Mouse (Mus musculus) embryonic stem cell, embryonic (primary cell): ENCODE results near the gene Thsd7a.

Experiments used
- CTCF ChIA-PET, 4 experiments: fragments of 300-600 bp in 2 of 4; fragments of 350-600 bp in 2 of 4; sonication (Branson Sonifier 250); formaldehyde crosslinking; loops; one replicate each; lab custom pipeline; 2022; ENCODE audit warnings: inconsistent platforms in 2 of 4; lab: Charles Lee
- POLR2A ChIA-PET, 4 experiments: fragments of 300-600 bp in 2 of 4; fragments of 350-600 bp in 2 of 4; sonication (Branson Sonifier 250); formaldehyde crosslinking; loops; one replicate each; lab custom pipeline; 2022; ENCODE audit warnings: antibody characterized with exemption in 4 of 4, inconsistent platforms in 1 of 4; lab: Charles Lee

Gene Thsd7a

GRCm38 (mm10) chr6:12445486-12445885 lies 303.7 kb downstream of the Thsd7a start:
- POLR2A ChIA-PET: no interaction called here
- CTCF ChIA-PET: no interaction called here

- ChIA-PET CTCF (no interaction called here), POLR2A (no interaction called here)
These were observed 309.6 kb downstream of the Thsd7a start for GRCm38 (mm10) chr6:12439561-12439960.

- CTCF ChIA-PET: no interaction called here
- POLR2A ChIA-PET: no interaction called here
These were observed 330.1 kb downstream of the Thsd7a start for GRCm38 (mm10) chr6:12419070-12419469.

- CTCF ChIA-PET: interaction anchor here in 1 of 4 experiments (0.5 kb wide), 1 partner anchor 165 kb away, joined by 3 read pairs; no protein-coding TSS in a partner anchor
- POLR2A ChIA-PET: no interaction called here
These were observed 332.2 kb downstream of the Thsd7a start for GRCm38 (mm10) chr6:12416976-12417375.

GRCm38 (mm10) chr6:12404441-12404840 lies 344.8 kb downstream of the Thsd7a start:
- CTCF ChIA-PET: no interaction called here

GRCm38 (mm10) chr6:12402996-12403395 lies 346.2 kb downstream of the Thsd7a start:
- ChIA-PET POLR2A (no interaction called here), CTCF (no interaction called here)

More at GRCm38 (mm10) chr6:12404441-12404840, 344.8 kb downstream of the Thsd7a start:
- POLR2A ChIA-PET: no interaction called here

GRCm38 (mm10) chr6:12397776-12398522 lies 351.3 kb downstream of the Thsd7a start:
- ChIA-PET POLR2A (no interaction called here), CTCF (no interaction called here)

- POLR2A ChIA-PET: no interaction called here
- CTCF ChIA-PET: no interaction called here
These were observed 355.4 kb downstream of the Thsd7a start for GRCm38 (mm10) chr6:12393574-12394380.

GRCm38 (mm10) chr6:12386731-12387130 lies 362.5 kb downstream of the Thsd7a start:
- ChIA-PET POLR2A (no interaction called here), CTCF (no interaction called here)

GRCm38 (mm10) chr6:12385591-12385990 lies 363.6 kb downstream of the Thsd7a start:
- ChIA-PET CTCF (no interaction called here), POLR2A (no interaction called here)

GRCm38 (mm10) chr6:12381136-12381778 lies 368.0 kb downstream of the Thsd7a start:
- CTCF ChIA-PET: no interaction called here
- POLR2A ChIA-PET: interaction anchor here in 1 of 4 experiments (0.7 kb wide), 1 partner anchor 843 kb away, joined by 4 read pairs; the partner anchor contains the start of gene Vwde

GRCm38 (mm10) chr6:12380717-12381116 lies 368.5 kb downstream of the Thsd7a start:
- ChIA-PET POLR2A (no interaction called here), CTCF (no interaction called here)

GRCm38 (mm10) chr6:12358737-12359136 lies 390.5 kb downstream of the Thsd7a start:
- ChIA-PET CTCF (no interaction called here), POLR2A (interaction anchor here in 1 of 4 experiments (0.6 kb wide), 1 partner anchor 605 kb away, joined by 3 read pairs; no protein-coding TSS in a partner anchor)

GRCm38 (mm10) chr6:12353573-12353972 lies 395.6 kb downstream of the Thsd7a start:
- POLR2A ChIA-PET: no interaction called here
- CTCF ChIA-PET: no interaction called here

- ChIA-PET CTCF (no interaction called here), POLR2A (no interaction called here)
These were observed 397.0 kb downstream of the Thsd7a start for GRCm38 (mm10) chr6:12352165-12352719.

- ChIA-PET POLR2A (no interaction called here), CTCF (no interaction called here)
These were observed 398.5 kb downstream of the Thsd7a start for GRCm38 (mm10) chr6:12350753-12351152.

GRCm38 (mm10) chr6:12349105-12349759 lies 400.0 kb downstream of the Thsd7a start:
- POLR2A ChIA-PET: no interaction called here

GRCm38 (mm10) chr6:12348667-12349066 lies 400.5 kb downstream of the Thsd7a start:
- POLR2A ChIA-PET: no interaction called here
- CTCF ChIA-PET: no interaction called here

More at GRCm38 (mm10) chr6:12349105-12349759, 400.0 kb downstream of the Thsd7a start:
- CTCF ChIA-PET: no interaction called here
